Mouse (Mus musculus): ENCODE data around the gene Gba. TPM values are rescaled to one million over a fixed set of nuclear protein-coding genes. Genes with fewer than 3 reads are reported as not detected.
"Not testable (repeated sequence)": the region's sequence is repeated elsewhere in the genome, so short reads cannot be mapped to it uniquely, and the experiment has no call there.

Gba gene
- total RNA-seq, 2 experiments from 2014 or later, result 64.2 to 70.6 TPM

- DNase-seq, result no peak
Observed at GRCm38 (mm10) chr3:89214681-89215411, 12.1 kb downstream of the Gba start, which contains the start of gene Thbs3. Gene Thbs3, plus strand, starts transcription at chr3:89215180.

- DNase-seq, result peak; percentile 81 to 87
Observed at GRCm38 (mm10) chr3:89215853-89216252, 13.1 kb downstream of the Gba start.

- not testable (repeated sequence) for DNase-seq
Observed at GRCm38 (mm10) chr3:89216407-89216806, 13.7 kb downstream of the Gba start.

DNA sequence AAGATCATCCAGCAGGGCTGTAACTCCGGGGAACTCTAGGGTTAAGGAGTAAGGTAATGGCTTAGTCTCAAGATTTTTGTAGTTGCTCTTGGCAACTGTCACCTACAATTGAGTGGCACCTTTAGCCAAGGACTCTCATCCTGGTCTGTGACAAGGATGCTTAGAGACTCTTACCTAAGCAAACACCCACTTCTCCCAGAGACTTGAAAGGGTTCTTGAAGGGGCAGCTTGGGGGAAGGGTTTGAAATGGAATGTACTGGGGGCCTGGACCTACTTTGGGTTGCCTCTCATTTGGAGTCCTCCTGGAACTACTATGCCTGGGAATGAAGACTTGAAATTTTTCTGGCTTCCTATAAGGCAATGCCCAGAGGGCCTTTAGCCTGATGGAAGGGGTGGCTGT is 15.5 kb downstream of the Gba start:
- DNase-seq, result no peak

- DNase-seq, result no peak
Observed at GRCm38 (mm10) chr3:89219546-89219945, 16.8 kb downstream of the Gba start.

DNA sequence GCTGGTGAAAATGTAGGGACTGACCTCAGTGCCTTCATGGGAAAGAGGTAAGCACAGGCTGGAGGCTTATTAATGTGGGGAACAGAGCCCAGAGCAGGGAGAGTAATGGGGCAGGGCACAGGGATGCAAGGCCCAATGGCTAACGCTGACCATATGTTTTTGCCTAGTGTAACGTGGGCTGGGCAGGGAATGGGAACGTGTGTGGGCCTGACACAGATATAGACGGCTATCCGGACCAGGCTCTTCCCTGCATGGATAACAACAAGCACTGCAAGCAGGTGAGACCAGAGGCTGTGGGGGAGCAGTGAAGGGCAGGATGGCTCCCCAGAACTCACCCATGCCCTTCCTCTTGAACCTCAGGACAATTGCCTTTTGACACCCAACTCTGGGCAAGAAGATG is 18.4 kb downstream of the Gba start:
- DNase-seq, result no peak

DNA sequence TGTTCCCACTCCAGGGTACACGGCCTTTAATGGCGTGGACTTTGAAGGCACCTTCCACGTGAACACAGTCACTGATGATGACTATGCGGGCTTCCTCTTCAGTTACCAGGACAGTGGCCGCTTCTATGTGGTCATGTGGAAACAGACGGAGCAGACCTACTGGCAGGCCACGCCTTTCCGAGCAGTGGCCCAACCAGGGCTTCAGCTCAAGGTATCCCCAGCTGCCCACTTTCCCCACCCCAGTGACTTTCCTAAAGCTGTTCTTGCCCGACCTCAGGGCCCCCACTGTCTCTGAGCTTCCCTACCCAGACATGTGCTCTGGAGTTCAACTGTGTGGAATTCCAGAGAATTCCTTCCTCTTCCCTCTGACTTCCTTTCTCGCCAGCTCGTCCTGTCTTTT is 22.1 kb downstream of the Gba start:
- DNase-seq, result no peak

GRCm38 (mm10) chr3:89225321-89225815 is 22.6 kb downstream of the Gba start:
- no peak for DNase-seq

DNA sequence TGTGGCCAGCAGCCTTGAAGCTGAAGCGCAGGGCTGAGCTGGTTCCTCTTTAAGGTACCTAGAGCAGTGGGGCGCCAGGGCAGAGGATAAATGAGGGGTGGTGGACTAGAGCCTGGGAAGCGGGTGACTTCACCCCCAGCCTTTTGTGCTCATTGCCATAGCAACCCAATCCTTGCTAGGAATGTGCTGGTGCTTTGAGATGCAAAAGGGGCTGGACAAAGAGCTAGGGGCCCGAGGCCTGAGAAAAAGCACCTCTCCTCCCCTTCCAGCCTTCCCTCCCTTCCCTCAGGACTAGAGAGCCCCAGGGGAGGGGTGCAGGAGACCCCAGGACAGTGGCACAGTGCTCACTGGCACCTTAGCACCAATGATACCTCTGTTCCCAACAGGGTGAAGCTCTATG is 23.2 kb downstream of the Gba start:
- DNase-seq, result no peak

DNA sequence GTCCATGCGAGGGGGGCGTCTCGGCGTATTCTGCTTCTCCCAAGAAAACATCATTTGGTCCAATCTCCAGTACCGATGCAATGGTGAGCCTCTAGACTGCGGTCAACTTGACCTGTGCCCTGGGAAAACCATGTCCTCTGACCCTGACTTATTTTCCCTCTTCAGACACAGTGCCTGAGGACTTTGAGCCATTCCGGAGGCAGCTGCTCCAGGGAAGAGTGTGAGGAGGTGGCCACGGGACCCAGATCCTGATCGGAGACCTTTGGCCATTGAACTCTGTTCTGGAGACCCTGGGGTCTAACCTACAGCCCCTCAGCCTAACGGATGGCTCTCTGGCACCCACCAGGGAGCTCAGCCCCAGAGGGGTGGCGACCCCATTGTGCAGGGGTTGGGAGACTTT is 23.6 kb downstream of the Gba start:
- DNase-seq, result no peak

- no peak for DNase-seq
Observed at GRCm38 (mm10) chr3:89226900-89227299, 24.2 kb downstream of the Gba start, which contains the start of gene Mtx1. Gene Mtx1, minus strand, starts transcription at chr3:89227088.

GRCm38 (mm10) chr3:89227307-89228179 is 24.8 kb downstream of the Gba start:
- DNase-seq, result peak; percentile 92

- DNase-seq, result peak; percentile 89 to 91
Observed at GRCm38 (mm10) chr3:89228180-89228549, 25.4 kb downstream of the Gba start.

GRCm38 (mm10) chr3:89228836-89229235 is 26.1 kb downstream of the Gba start, which contains the start of gene Muc1:
Gene Muc1, plus strand, starts transcription at chr3:89229057.
- no peak for DNase-seq

- no peak for DNase-seq
Observed at GRCm38 (mm10) chr3:89229276-89229675, 26.5 kb downstream of the Gba start.

DNA sequence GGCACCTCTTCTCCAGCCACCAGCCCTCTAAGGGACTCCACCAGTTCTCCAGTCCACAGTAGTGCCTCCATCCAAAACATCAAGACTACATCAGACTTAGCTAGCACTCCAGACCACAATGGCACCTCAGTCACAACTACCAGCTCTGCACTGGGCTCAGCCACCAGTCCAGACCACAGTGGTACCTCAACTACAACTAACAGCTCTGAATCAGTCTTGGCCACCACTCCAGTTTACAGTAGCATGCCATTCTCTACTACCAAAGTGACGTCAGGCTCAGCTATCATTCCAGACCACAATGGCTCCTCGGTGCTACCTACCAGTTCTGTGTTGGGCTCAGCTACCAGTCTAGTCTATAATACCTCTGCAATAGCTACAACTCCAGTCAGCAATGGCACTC is 27.8 kb downstream of the Gba start:
- no peak for DNase-seq

DNA sequence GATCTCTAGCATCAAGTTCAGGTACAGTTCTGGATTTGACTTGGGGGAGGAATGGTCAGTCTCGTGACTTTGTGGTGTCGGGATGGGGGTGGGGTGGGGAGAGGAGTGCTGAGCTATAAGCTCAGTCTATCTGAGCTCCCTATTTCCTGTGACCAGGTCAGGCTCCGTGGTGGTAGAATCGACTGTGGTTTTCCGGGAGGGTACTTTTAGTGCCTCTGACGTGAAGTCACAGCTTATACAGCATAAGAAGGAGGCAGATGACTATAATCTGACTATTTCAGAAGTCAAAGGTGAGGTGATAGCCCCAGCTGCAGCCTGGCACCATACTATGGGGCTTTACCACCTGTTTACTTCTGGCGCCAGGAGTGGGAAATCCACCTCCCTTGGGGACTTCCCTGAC is 28.6 kb downstream of the Gba start:
- DNase-seq, result no peak

DNA sequence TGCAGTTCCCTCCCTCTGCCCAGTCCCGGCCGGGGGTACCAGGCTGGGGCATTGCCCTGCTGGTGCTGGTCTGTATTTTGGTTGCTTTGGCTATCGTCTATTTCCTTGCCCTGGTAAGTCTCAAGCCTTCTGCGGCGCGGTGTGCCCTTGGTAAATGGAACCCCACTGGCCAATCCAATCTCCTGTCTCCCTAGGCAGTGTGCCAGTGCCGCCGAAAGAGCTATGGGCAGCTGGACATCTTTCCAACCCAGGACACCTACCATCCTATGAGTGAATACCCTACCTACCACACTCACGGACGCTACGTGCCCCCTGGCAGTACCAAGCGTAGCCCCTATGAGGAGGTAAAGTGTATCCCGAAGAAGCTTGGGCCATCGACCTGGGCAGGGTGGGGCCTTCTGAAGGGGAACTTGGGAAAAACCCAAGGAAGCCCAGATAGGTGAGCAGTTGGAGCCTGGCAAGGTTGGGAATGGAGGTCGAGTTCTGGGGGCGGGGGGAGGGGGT is 29.1 kb downstream of the Gba start:
- DNase-seq, result no peak

- DNase-seq, result no peak
Observed at GRCm38 (mm10) chr3:89232614-89233013, 29.9 kb downstream of the Gba start.

GRCm38 (mm10) chr3:89233562-89234110 is 30.9 kb downstream of the Gba start:
- DNase-seq, result no peak

DNA sequence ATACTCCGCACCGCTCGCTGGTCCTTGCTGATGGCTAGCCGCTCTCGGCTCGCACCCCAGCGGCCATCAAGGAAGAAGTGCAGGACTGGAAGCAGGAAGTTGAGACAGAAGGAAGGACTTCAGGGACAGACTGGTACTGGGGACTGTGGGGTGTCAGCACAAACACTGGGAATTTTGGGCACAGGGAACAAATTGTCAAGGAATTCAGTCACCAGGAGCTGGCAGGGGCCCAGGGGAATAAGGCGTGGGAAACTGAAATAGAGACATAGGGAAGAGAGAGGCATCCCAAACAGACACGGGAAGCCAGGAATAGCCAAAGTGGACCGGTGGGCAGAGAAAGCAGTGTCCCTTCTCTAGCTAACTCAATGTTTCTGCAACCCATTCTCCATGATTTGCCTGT is 33.8 kb downstream of the Gba start:
- no peak for DNase-seq

- DNase-seq, result no peak
Observed at GRCm38 (mm10) chr3:89237682-89238081, 35.0 kb downstream of the Gba start.

GRCm38 (mm10) chr3:89238494-89238893 is 35.8 kb downstream of the Gba start:
- DNase-seq, result no peak
